Mouse (Mus musculus) left cerebral cortex, postnatal 25 days (tissue): ENCODE measurements at regions not wholly inside any gene's neighbourhood (a gene's known extent, or its start where the extent isn't known, plus 50 kb on each side); places are given as distances from the start of the nearest gene placed in this dataset.

Experiments used
- DNase-seq, 2 experiments: peaks; one replicate each; pipeline ENCODE4 v3.0.0; 2022; ENCODE audit warnings: low spot score in 2 of 2, mixed read lengths in 1 of 2
- intact Hi-C: fragments of 180-260 bp; cut with DNase I; formaldehyde crosslinking; loops from one replicate; pipeline ENCODE4 v1.15.1; 2025

- peak; percentile 85 to 86 for DNase-seq
- intact Hi-C loops: loop anchor here (2.0 to 10.0 kb wide), 3 partner anchors 113 to 1061 kb away; partner anchors contain the start of genes Cxcl12 and Depp1
These were observed 51.2 kb upstream of the Tmem72 start for GRCm38 (mm10) chr6:116767738-116768522.

- DNase-seq: peak in 1 of 2 experiments; percentile 15
- intact Hi-C loops: no loop called here
These were observed 58.4 kb upstream of the Tmem72 start for GRCm38 (mm10) chr6:116774954-116775675.

- intact Hi-C loops: no loop called here
- no peak for DNase-seq
These were observed 70.0 kb upstream of the Tmem72 start for GRCm38 (mm10) chr6:116786553-116787335.

- no peak for DNase-seq
- intact Hi-C loops: no loop called here
These were observed 76.7 kb upstream of the Tmem72 start for GRCm38 (mm10) chr6:116793321-116793960.

- intact Hi-C loops: no loop called here
- DNase-seq: no peak
These were observed 77.2 kb upstream of the Tmem72 start for GRCm38 (mm10) chr6:116793961-116794336.

GRCm38 (mm10) chr6:116821215-116821912 lies 104.7 kb upstream of the Tmem72 start:
- DNase-seq: peak in 1 of 2 experiments; percentile 19

GRCm38 (mm10) chr6:116822605-116823004 lies 105.9 kb upstream of the Tmem72 start:
- DNase-seq: peak in 1 of 2 experiments; percentile 33
- intact Hi-C loops: no loop called here

More at GRCm38 (mm10) chr6:116821215-116821912, 104.7 kb upstream of the Tmem72 start:
- intact Hi-C loops: no loop called here

GRCm38 (mm10) chr6:116825628-116826027 lies 108.9 kb upstream of the Tmem72 start:
- peak in 1 of 2 experiments; percentile 51 for DNase-seq
- intact Hi-C loops: no loop called here

- peak in 1 of 2 experiments; percentile 39 for DNase-seq
- intact Hi-C loops: no loop called here
These were observed 112.6 kb upstream of the Tmem72 start for GRCm38 (mm10) chr6:116829341-116829740.

GRCm38 (mm10) chr6:116845990-116846862 lies 129.5 kb upstream of the Tmem72 start:
- intact Hi-C loops: loop anchor here (5.0 kb wide), 1 partner anchor 64 kb away; no protein-coding TSS in a partner anchor
- DNase-seq: peak in 1 of 2 experiments; percentile 61

GRCm38 (mm10) chr6:116848538-116849093 lies 131.9 kb upstream of the Tmem72 start:
- no peak for DNase-seq
- intact Hi-C loops: loop anchor here (5.0 kb wide), 1 partner anchor 66 kb away; no protein-coding TSS in a partner anchor

- DNase-seq: no peak
- intact Hi-C loops: no loop called here
These were observed 137.3 kb upstream of the Tmem72 start for GRCm38 (mm10) chr6:116854029-116854428.

- peak in 1 of 2 experiments; percentile 56 for DNase-seq
- intact Hi-C loops: no loop called here
These were observed 139.4 kb upstream of the Tmem72 start for GRCm38 (mm10) chr6:116856093-116856492.

GRCm38 (mm10) chr6:116856917-116857491 lies 140.3 kb upstream of the Tmem72 start:
- intact Hi-C loops: no loop called here

GRCm38 (mm10) chr6:116863130-116863529 lies 146.4 kb upstream of the Tmem72 start:
- no peak for DNase-seq
- intact Hi-C loops: no loop called here

More at GRCm38 (mm10) chr6:116856917-116857491, 140.3 kb upstream of the Tmem72 start:
- no peak for DNase-seq

GRCm38 (mm10) chr6:116863626-116864025 lies 146.9 kb upstream of the Tmem72 start:
- DNase-seq: peak in 1 of 2 experiments; percentile 30
- intact Hi-C loops: no loop called here

- intact Hi-C loops: no loop called here
These were observed 176.6 kb upstream of the Tmem72 start for GRCm38 (mm10) chr6:116893299-116893698.

More at GRCm38 (mm10) chr6:116893299-116893698, 176.6 kb upstream of the Tmem72 start:
- no peak for DNase-seq
